Mouse (Mus musculus) midbrain, postnatal 0 days (tissue): Measurements from ENCODE around the gene Gm10376. TPM values are rescaled to one million over a fixed set of nuclear protein-coding genes. Genes with fewer than 3 reads are reported as not detected.
"Not testable (repeated sequence)": the region's sequence is repeated elsewhere in the genome, so short reads cannot be mapped to it uniquely, and the experiment has no call there.

Experiments used
- ATAC-seq: fragments of 200-750 bp; cut with Nextera tagmentation; 2 replicates; pipeline ENCODE4 v1.8.0; 2017; ENCODE audit warnings: moderate number of reproducible peaks, mild to moderate bottlenecking, moderate TSS enrichment, moderate library complexity; ENCODE audit not compliant: low FRiP score
- DNase-seq: peaks from one replicate; pipeline ENCODE4 v3.0.0-alpha.2; 2015; ENCODE audit warnings: low spot score
- H3K27ac ChIP-seq: fragments of 300-500 bp; sonication (generic); 2 replicates; pipeline ENCODE4 v1.5.1; 2014; ENCODE audit warnings: low read depth, mild to moderate bottlenecking, low read length, mixed read lengths
- H3K27me3 ChIP-seq: fragments of 300-500 bp; sonication (generic); 2 replicates; pipeline ENCODE4 v1.6.1; 2014; ENCODE audit warnings: low read length, control low read depth, mixed read lengths; ENCODE audit not compliant: insufficient read depth
- H3K36me3 ChIP-seq: fragments of 300-500 bp; sonication (generic); 2 replicates; pipeline ENCODE4 v1.6.1; 2014; ENCODE audit warnings: low read length, control low read depth, mixed read lengths; ENCODE audit not compliant: insufficient read depth
- H3K4me1 ChIP-seq: fragments of 300-500 bp; sonication (generic); 2 replicates; pipeline ENCODE4 v1.6.1; 2014; ENCODE audit warnings: mild to moderate bottlenecking, control low read depth, antibody characterized with exemption, low read length, mixed read lengths; ENCODE audit not compliant: insufficient read depth
- H3K4me2 ChIP-seq: fragments of 300-500 bp; sonication (generic); 2 replicates; pipeline ENCODE4 v1.6.1; 2014; ENCODE audit warnings: low read depth, mild to moderate bottlenecking, low read length, mixed read lengths; ENCODE audit not compliant: poor library complexity, severe bottlenecking
- H3K4me3 ChIP-seq: fragments of 300-500 bp; sonication (generic); 2 replicates; pipeline ENCODE4 v1.5.1; 2014; ENCODE audit warnings: low read depth, mild to moderate bottlenecking, low read length, moderate library complexity
- H3K9ac ChIP-seq: fragments of 300-500 bp; sonication (generic); replicated peaks from 2 replicates; pipeline ENCODE4 v1.6.1; 2014; ENCODE audit warnings: mild to moderate bottlenecking, low read length, moderate library complexity, mixed read lengths; ENCODE audit not compliant: poor library complexity, severe bottlenecking
- H3K9me3 ChIP-seq: fragments of 300-500 bp; sonication (generic); 2 replicates; pipeline ENCODE4 v1.6.1; 2016; ENCODE audit warnings: low read length, control low read depth
- WGBS: fragments of 180-500 bp; shearing (Covaris S2); extraction: QIAGEN DNeasy Blood & Tissue Kit; methylation state at CpG from one replicate; pipeline ENCODE4 v1.1.7; 2014; 5-methylcytosine and 5-hydroxymethylcytosine counted together
- polyA plus RNA-seq: library from polyadenylated mRNA; unstranded; fragments of >200 nt; fragmentation: Nextera tagmentation; extraction: Ambion mirVana; gene quantifications from 2 replicates; pipeline ENCODE4 v1.2.1, GENCODE M21; 2015
- total RNA-seq: library from RNA; depleted of rRNA; stranded (reverse); fragments of >200 nt; gene quantifications from 2 replicates; pipeline ENCODE4 v1.2.3, GENCODE M21; 2014; rRNA removed

Gene Gm10376
- not detected in 2 replicates for total RNA-seq
- polyA plus RNA-seq, result not detected in 2 replicates

DNA sequence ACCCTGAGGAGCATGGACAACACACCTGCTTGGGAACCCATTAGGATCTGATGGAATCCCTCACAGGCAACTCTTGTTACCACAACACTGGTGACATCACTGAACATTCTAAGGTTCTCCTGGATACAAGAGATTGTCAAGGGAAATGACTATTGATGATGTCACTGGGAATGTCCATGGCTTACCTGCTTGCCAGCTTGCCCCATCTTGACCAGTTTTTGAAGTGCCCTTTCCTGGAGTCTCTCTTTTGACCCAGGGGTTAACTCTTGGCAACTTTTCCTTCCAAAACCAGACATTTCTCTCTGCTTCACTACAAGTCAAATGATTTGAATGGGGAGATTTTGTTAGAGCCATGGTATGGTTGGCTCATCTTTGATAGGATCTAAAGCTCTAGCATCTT is at the start of gene Gm10376:
TSS of gene Gm10376 (minus strand) at position 101 of the 400 bp plus-strand sequence.
- not testable (repeated sequence) for H3K4me1 ChIP-seq, H3K9me3 ChIP-seq, DNase-seq, H3K27ac ChIP-seq, H3K36me3 ChIP-seq, H3K27me3 ChIP-seq, H3K9ac ChIP-seq, H3K4me3 ChIP-seq, ATAC-seq, H3K4me2 ChIP-seq

- 72% methylated on average over 4 of the region's 4 CpGs for WGBS
- H3K36me3 ChIP-seq, H3K9ac ChIP-seq, H3K27me3 ChIP-seq, H3K9me3 ChIP-seq, DNase-seq, H3K4me2 ChIP-seq, H3K4me1 ChIP-seq, H3K27ac ChIP-seq, ATAC-seq, H3K4me3 ChIP-seq: not testable (repeated sequence)
Measured at GRCm38 (mm10) chr14:43060179-43060578, 44.8 kb upstream of the Gm10376 start.

GRCm38 (mm10) chr14:43058063-43058462 is 42.6 kb upstream of the Gm10376 start:
- not testable (repeated sequence) for H3K4me1 ChIP-seq, H3K36me3 ChIP-seq, H3K27ac ChIP-seq, H3K4me2 ChIP-seq, ATAC-seq, H3K9ac ChIP-seq, H3K4me3 ChIP-seq, DNase-seq, H3K27me3 ChIP-seq, H3K9me3 ChIP-seq
- WGBS, result 77% methylated on average over 3 of the region's 3 CpGs

DNA sequence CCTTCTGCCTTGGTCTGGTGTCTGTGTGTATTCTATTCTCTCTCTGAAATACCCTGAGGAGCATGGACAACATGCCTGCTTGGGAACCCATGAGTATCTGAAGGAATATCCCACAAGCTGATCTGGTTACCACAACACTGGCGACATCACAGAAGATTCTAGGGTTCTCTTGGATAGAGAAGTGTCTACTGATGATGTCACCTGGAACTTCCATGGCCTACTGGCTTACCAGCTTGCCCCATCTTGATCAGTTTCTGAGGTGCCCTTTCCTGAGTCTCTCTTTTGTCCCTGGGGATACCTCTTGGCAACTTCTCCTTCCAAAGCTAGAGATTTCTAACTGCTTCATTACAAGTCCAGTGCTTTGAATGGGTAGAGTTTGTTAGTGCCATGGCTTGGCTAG is 21.9 kb downstream of the Gm10376 start, which contains the start of gene Gm8082:
TSS of gene Gm8082 (minus strand) at position 101 of the 400 bp plus-strand sequence.
- H3K27me3 ChIP-seq, H3K4me1 ChIP-seq, ATAC-seq, H3K9me3 ChIP-seq, DNase-seq, H3K4me3 ChIP-seq, H3K36me3 ChIP-seq, H3K27ac ChIP-seq, H3K4me2 ChIP-seq, H3K9ac ChIP-seq: not testable (repeated sequence)
- no CpG with 5 or more reads among the region's 1 CpGs for WGBS

Other genes starting within 250 kb of the Gm10376 start
- not detected in 2 replicates for gene Gm3015, start 246.8 kb downstream of the Gm10376 start, total RNA-seq
- not detected in 2 replicates for gene Gm3015, start 246.8 kb downstream of the Gm10376 start, polyA plus RNA-seq
- not detected in 2 replicates for gene Gm10377, start 217.6 kb downstream of the Gm10376 start, total RNA-seq
- gene Gm10377, start 217.6 kb downstream of the Gm10376 start, polyA plus RNA-seq, result not detected in 2 replicates
- gene Gm21977, start 162.2 kb downstream of the Gm10376 start, total RNA-seq, result not detected in 2 replicates
- gene Gm21977, start 162.2 kb downstream of the Gm10376 start, polyA plus RNA-seq, result not detected in 2 replicates
- gene Gm8082, start 22.0 kb downstream of the Gm10376 start, total RNA-seq, result not detected in 2 replicates
- gene Gm8082, start 22.0 kb downstream of the Gm10376 start, polyA plus RNA-seq, result not detected in 2 replicates
- not detected in 2 replicates for gene Gm8094, start 61.0 kb upstream of the Gm10376 start, total RNA-seq
- gene Gm8094, start 61.0 kb upstream of the Gm10376 start, polyA plus RNA-seq, result not detected in 2 replicates
- gene Gm8104, start 85.0 kb upstream of the Gm10376 start, total RNA-seq, result 0.24 TPM in 1 of 2 replicates, not detected in the other
- 0.26 and 0.27 TPM in 2 replicates for gene Gm8104, start 85.0 kb upstream of the Gm10376 start, polyA plus RNA-seq
- gene Gm7233, start 164.2 kb upstream of the Gm10376 start, total RNA-seq, result not detected in 2 replicates
- not detected in 2 replicates for gene Gm7233, start 164.2 kb upstream of the Gm10376 start, polyA plus RNA-seq
- not detected in 2 replicates for gene Gm8122, start 219.7 kb upstream of the Gm10376 start, total RNA-seq
- gene Gm8122, start 219.7 kb upstream of the Gm10376 start, polyA plus RNA-seq, result not detected in 2 replicates
- not detected in 2 replicates for gene Gm8126, start 243.0 kb upstream of the Gm10376 start, total RNA-seq
- not detected in 2 replicates for gene Gm8126, start 243.0 kb upstream of the Gm10376 start, polyA plus RNA-seq